Mouse (Mus musculus) frontal cortex, postnatal 25 days (tissue): Measurements from ENCODE around the gene Wdr74.
"Not testable (repeated sequence)": the region's sequence is repeated elsewhere in the genome, so short reads cannot be mapped to it uniquely, and the experiment has no call there.

Experiments
- DNase-seq, 2 experiments: peaks; one replicate each; pipeline ENCODE4 v3.0.0; 2022; ENCODE audit warnings: low spot score in 2 of 2

Wdr74 gene

GRCm38 (mm10) chr19:8715868-8716766 is 19.5 kb upstream of the Wdr74 start:
- no peak for DNase-seq

- no peak for DNase-seq
These were observed 18.7 kb upstream of the Wdr74 start for GRCm38 (mm10) chr19:8716767-8717475.

GRCm38 (mm10) chr19:8718357-8718756 is 17.3 kb upstream of the Wdr74 start:
- DNase-seq: no peak

GRCm38 (mm10) chr19:8719037-8719436 is 16.6 kb upstream of the Wdr74 start:
- DNase-seq: not testable (repeated sequence)

GRCm38 (mm10) chr19:8721378-8721777 is 14.2 kb upstream of the Wdr74 start:
- no peak for DNase-seq

GRCm38 (mm10) chr19:8722021-8722420 is 13.6 kb upstream of the Wdr74 start:
- DNase-seq: no peak

- DNase-seq: no peak
These were observed 13.1 kb upstream of the Wdr74 start for GRCm38 (mm10) chr19:8722559-8722906.

GRCm38 (mm10) chr19:8722907-8723573 is 12.6 kb upstream of the Wdr74 start, which contains the start of gene Slc3a2:
TSS of gene Slc3a2 (minus strand) at chr19:8723369.
- peak; percentile 89 to 96 for DNase-seq

- DNase-seq: no peak
These were observed 11.9 kb upstream of the Wdr74 start for GRCm38 (mm10) chr19:8723574-8724346.

- no peak for DNase-seq
These were observed 11.2 kb upstream of the Wdr74 start for GRCm38 (mm10) chr19:8724392-8724791.

GRCm38 (mm10) chr19:8725081-8725613 is 10.5 kb upstream of the Wdr74 start:
- DNase-seq: no peak

- no peak for DNase-seq
These were observed 8.8 kb upstream of the Wdr74 start for GRCm38 (mm10) chr19:8726609-8727390.

- no peak for DNase-seq
These were observed 8.0 kb upstream of the Wdr74 start for GRCm38 (mm10) chr19:8727495-8728114.

- not testable (repeated sequence) for DNase-seq
These were observed 7.1 kb upstream of the Wdr74 start for GRCm38 (mm10) chr19:8728335-8729099.

- DNase-seq: no peak
These were observed 1.3 kb upstream of the Wdr74 start for GRCm38 (mm10) chr19:8734334-8734733.

- DNase-seq: no peak
These were observed 487 bp downstream of the Wdr74 start for GRCm38 (mm10) chr19:8736160-8736467.

GRCm38 (mm10) chr19:8738911-8739310 is 3.3 kb downstream of the Wdr74 start:
- DNase-seq: no peak

GRCm38 (mm10) chr19:8739646-8740045 is 4.0 kb downstream of the Wdr74 start:
- no peak for DNase-seq

- DNase-seq: no peak
These were observed 5.0 kb downstream of the Wdr74 start, which contains the start of gene 1700092M07Rik for GRCm38 (mm10) chr19:8740603-8741002. TSS of gene 1700092M07Rik (plus strand) at chr19:8740718.
